Mouse (Mus musculus): Measurements from ENCODE around the gene Kmt2d.

DNA sequence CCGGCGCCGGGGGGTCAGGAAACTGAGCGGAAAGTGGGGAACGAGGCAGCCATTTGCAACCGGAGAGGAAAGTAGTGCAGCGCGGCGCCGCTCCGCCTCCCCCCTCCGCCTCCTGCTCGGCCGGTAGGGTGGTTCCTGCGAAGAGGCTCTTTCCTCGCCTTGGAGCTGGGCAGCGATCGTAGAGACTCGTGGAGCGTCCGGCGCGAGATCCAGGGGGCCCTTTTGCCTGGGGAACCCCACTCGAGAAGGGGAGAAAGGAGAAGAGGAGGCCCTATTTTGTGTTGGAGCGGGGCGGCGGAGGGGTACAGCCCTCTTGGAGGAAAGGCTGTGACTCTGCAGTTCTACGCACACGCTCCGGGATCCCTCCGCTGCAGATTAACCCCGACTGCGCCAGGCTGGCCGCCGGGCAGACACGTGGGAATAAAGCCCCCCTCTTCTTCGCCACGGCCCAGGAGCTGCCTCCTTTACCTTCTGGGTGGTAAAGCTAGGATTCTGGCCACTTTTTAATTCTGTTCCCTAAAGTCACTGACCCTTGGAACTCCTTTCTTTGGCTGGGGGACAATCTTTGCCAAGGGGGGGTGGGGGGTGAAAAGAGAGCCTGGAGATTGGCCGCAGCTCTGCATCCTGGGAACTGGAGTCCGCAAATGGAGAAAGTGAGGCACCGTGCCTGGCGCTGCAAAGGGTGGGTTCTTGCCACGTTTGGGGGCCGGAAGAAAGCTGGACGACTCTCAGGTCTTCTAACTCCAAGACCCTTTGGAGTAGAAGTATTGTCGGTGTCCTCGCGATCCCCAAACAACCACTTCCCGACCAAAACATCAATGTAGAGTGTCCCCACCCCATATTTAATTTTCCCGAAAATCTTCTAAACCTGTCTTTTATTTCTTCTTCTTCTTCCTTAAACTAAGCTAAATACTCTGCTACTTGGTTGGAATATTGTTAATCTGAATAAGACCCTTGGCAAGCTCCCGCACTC, 1.2 kb upstream of the Kmt2d start:
- peak; percentile 44; the same call in 1 of the 2 replicates for TF ChIP-seq CTCF (IDR thresholded peaks at IDR 0.05; ENCODE audit: insufficient read depth, low read depth, low read length)
- TF ChIP-seq POLR2A (IDR thresholded peaks at IDR 0.05; ENCODE audit: insufficient read depth, low read depth, low read length): 0 out of 2 replicates have a peak, but pooled peaks have one; percentile 49
